Mouse (Mus musculus): ENCODE measurements at regions not wholly inside any gene's neighbourhood (a gene's known extent, or its start where the extent isn't known, plus 50 kb on each side); places are given as distances from the start of the nearest gene placed in this dataset.

DNA sequence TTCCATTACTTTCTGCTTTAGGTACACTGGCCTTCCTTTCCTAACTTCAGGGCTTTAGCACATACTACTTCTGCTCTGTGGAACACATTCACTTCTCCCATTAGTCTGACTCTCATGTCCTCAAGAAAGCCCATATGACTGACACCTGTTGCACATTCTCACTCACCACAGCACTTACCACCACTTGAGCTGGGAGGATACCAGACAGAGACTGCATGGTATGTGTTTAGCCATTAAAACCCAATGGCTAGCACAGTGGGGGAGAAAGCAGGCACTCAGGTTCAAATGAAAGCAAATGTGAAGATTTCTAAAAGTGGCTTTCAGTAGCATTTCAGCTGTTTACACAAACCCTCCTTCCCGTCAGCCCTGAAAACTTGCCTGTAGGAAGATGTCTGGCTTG is 113.6 kb upstream of the Ncam1 start:
- H3K9ac ChIP-seq (ENCODE audit: insufficient read depth, low read depth) = no peak overlapping the region
- no peak overlapping the region for H3K4me2 ChIP-seq (ENCODE audit: insufficient read depth, low read depth, poor library complexity, severe bottlenecking)
- in situ Hi-C loops (cut with MboI; ENCODE audit: low pct_ligation_motif_present, low pct_unique_long_range_greater_than_20kb, low sequenced_read_pairs) = no loop called here
- no peak for TF ChIP-seq MAFK (IDR thresholded peaks at IDR 0.05; ENCODE audit: insufficient replicate concordance, low read length)
- no peak for TF ChIP-seq USF2 (conservative IDR thresholded peaks at IDR 0.05; ENCODE audit: low read depth, low read length)
- no peak for TF ChIP-seq CHD2 (IDR thresholded peaks at IDR 0.05; ENCODE audit: low read length)
- no peak for TF ChIP-seq ETS1 (conservative IDR thresholded peaks at IDR 0.05; ENCODE audit: low read depth, low read length)
- no peaks in the 10 kb centered on the region for H3K27me3 ChIP-seq (replicated peaks)
- dilution Hi-C loops (cut with MboI; ENCODE audit: extremely low pct_ligation_motif_present, extremely low pct_unique_long_range_greater_than_20kb, low sequenced_read_pairs) = no loop called here
- no peaks in the 10 kb centered on the region for H3K9me3 ChIP-seq (replicated peaks; ENCODE audit: low read length)
- peaks cover 0 to 3% of the 10 kb centered on the region in 2 experiments; a peak in 1 of 4 replicates for H3K4me1 ChIP-seq (ENCODE audit: control insufficient read depth in 1 of 2, insufficient read depth in 2 of 2)
- DNase-seq (ENCODE audit: extremely low read depth) = no peak
- H3K27ac ChIP-seq (ENCODE audit: insufficient read depth, low read depth) = no peak overlapping the region
- no peaks in the 10 kb centered on the region for H3K79me2 ChIP-seq (replicated peaks; ENCODE audit: control insufficient read depth, extremely low read depth, insufficient read depth, poor library complexity, severe bottlenecking)
- no peaks in the 10 kb centered on the region for H3K36me3 ChIP-seq (replicated peaks in 1 of 2; ENCODE audit: control insufficient read depth in 1 of 2, insufficient read depth in 1 of 2, low read length in 1 of 2)
- no peak overlapping the region for H3K4me3 ChIP-seq (replicated peaks in 1 of 3; ENCODE audit: low read depth in 2 of 3, low read length in 2 of 3, poor library complexity in 1 of 3)

DNA sequence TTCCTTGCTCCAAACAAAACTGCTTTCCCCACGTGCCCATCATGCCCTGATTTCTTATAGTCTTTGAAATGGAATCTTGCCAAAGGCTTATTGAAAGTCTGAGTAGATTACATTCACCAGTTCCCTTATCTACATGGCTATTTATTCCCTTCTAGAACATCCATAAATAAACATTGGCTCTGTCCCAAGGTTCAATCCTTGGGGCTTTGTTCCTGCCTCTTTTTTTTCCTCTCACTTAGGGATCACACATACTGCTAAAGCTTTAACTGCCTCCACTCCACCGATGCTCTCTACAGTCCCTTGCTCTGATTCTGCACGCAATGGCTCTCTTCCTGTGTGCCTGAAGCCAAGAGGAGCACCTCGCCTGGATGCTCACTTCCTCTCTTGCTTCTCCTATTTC is 107.6 kb upstream of the Ncam1 start:
- in situ Hi-C loops (cut with MboI; ENCODE audit: low pct_ligation_motif_present, low pct_unique_long_range_greater_than_20kb, low sequenced_read_pairs) (no loop called here), dilution Hi-C loops (cut with MboI; ENCODE audit: extremely low pct_ligation_motif_present, extremely low pct_unique_long_range_greater_than_20kb, low sequenced_read_pairs) (no loop called here)
- no peak for TF ChIP-seq ZKSCAN1 (IDR thresholded peaks at IDR 0.05; ENCODE audit: borderline replicate concordance, low read depth, low read length)
- DNase-seq (ENCODE audit: extremely low read depth) = no peak
- Histone ChIP-seq H3K27me3 (replicated peaks) (no peaks in the 10 kb centered on the region), H3K79me2 (replicated peaks; ENCODE audit: control insufficient read depth, extremely low read depth, insufficient read depth, poor library complexity, severe bottlenecking) (no peaks in the 10 kb centered on the region), H3K27ac (ENCODE audit: insufficient read depth, low read depth) (no peak overlapping the region), H3K4me1 (ENCODE audit: control insufficient read depth in 1 of 2, insufficient read depth in 2 of 2) (no peaks in the 10 kb centered on the region), H3K4me3 (replicated peaks in 1 of 3; ENCODE audit: low read depth in 2 of 3, low read length in 2 of 3, poor library complexity in 1 of 3) (no peak overlapping the region), H3K4me2 (ENCODE audit: insufficient read depth, low read depth, poor library complexity, severe bottlenecking) (no peak overlapping the region), H3K36me3 (replicated peaks in 1 of 2; ENCODE audit: control insufficient read depth in 1 of 2, insufficient read depth in 1 of 2, low read length in 1 of 2) (no peaks in the 10 kb centered on the region), H3K9me3 (replicated peaks; ENCODE audit: low read length) (no peaks in the 10 kb centered on the region), H3K9ac (ENCODE audit: insufficient read depth, low read depth) (no peak overlapping the region)

DNA sequence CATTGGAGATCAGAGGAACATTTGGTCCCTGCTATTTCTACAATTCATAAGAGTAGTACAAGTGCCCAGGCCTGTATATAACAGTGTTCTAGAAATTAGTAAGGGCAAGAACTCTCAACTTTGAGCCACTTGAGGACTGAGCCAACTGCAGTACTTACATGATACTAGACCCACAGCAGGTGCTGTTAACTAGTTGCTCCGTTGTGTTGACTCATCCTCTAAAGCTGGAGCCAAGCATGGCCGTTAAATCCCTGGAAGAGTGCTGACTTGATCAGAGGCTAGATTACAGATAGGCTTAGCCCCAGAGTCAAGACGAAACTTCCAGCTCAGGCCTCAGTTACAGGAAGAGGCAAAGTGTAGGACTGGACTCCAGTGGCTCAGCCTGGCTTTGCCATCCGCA is 107.0 kb upstream of the Ncam1 start:
- H3K27ac ChIP-seq (ENCODE audit: insufficient read depth, low read depth) = no peak overlapping the region
- DNase-seq (ENCODE audit: extremely low read depth) = no peak
- no peak overlapping the region for H3K4me3 ChIP-seq (replicated peaks in 1 of 3; ENCODE audit: low read depth in 2 of 3, low read length in 2 of 3, poor library complexity in 1 of 3)
- no peak overlapping the region for H3K9ac ChIP-seq (ENCODE audit: insufficient read depth, low read depth)
- H3K9me3 ChIP-seq (replicated peaks; ENCODE audit: low read length) = no peaks in the 10 kb centered on the region
- no peak overlapping the region for H3K4me2 ChIP-seq (ENCODE audit: insufficient read depth, low read depth, poor library complexity, severe bottlenecking)
- dilution Hi-C loops (cut with MboI; ENCODE audit: extremely low pct_ligation_motif_present, extremely low pct_unique_long_range_greater_than_20kb, low sequenced_read_pairs) (no loop called here), in situ Hi-C loops (cut with MboI; ENCODE audit: low pct_ligation_motif_present, low pct_unique_long_range_greater_than_20kb, low sequenced_read_pairs) (no loop called here)
- H3K4me1 ChIP-seq (ENCODE audit: control insufficient read depth in 1 of 2, insufficient read depth in 2 of 2) = no peaks in the 10 kb centered on the region
- H3K27me3 ChIP-seq (replicated peaks) = no peaks in the 10 kb centered on the region
- no peak for TF ChIP-seq KAT2A (IDR thresholded peaks at IDR 0.05; ENCODE audit: insufficient replicate concordance, low read length)
- no peak for TF ChIP-seq MXI1 (IDR thresholded peaks at IDR 0.05; ENCODE audit: low read depth, low read length)
- no peak for TF ChIP-seq ZC3H11A (IDR thresholded peaks at IDR 0.05; ENCODE audit: low read depth, low read length)
- TF ChIP-seq ETS1 (conservative IDR thresholded peaks at IDR 0.05; ENCODE audit: low read depth, low read length) = no peak
- no peak for TF ChIP-seq PAX5 (IDR thresholded peaks at IDR 0.05; ENCODE audit: low read length)
- TF ChIP-seq RAD21 (IDR thresholded peaks at IDR 0.05; ENCODE audit: low read depth, low read length) = no peak
- no peak for TF ChIP-seq ZMIZ1 (IDR thresholded peaks at IDR 0.05; ENCODE audit: low read depth, low read length)
- TF ChIP-seq TCF12 (IDR thresholded peaks at IDR 0.05; ENCODE audit: low read depth, low read length) = no peak
- TF ChIP-seq TBP (conservative IDR thresholded peaks at IDR 0.05; ENCODE audit: low read depth, low read length) = no peak
- no peak for TF ChIP-seq MEF2A (IDR thresholded peaks at IDR 0.05; ENCODE audit: borderline replicate concordance, low read depth, low read length)
- no peak for TF ChIP-seq MAX (IDR thresholded peaks at IDR 0.05; ENCODE audit: low read length)
- TF ChIP-seq JUND (conservative IDR thresholded peaks at IDR 0.05; ENCODE audit: low read depth, low read length) = no peak
- TF ChIP-seq CTCF (conservative IDR thresholded peaks at IDR 0.05 in 1 of 2, IDR thresholded peaks at IDR 0.05 in 1 of 2; ENCODE audit: low read depth in 2 of 2, low read length in 2 of 2) = no peak
- no peak for TF ChIP-seq E2F4 (IDR thresholded peaks at IDR 0.05; ENCODE audit: insufficient replicate concordance, low read depth, low read length)
- no peaks in the 10 kb centered on the region for H3K79me2 ChIP-seq (replicated peaks; ENCODE audit: control insufficient read depth, extremely low read depth, insufficient read depth, poor library complexity, severe bottlenecking)
- no peaks in the 10 kb centered on the region for H3K36me3 ChIP-seq (replicated peaks in 1 of 2; ENCODE audit: control insufficient read depth in 1 of 2, insufficient read depth in 1 of 2, low read length in 1 of 2)

All from CH12.LX (cell line).